Mouse (Mus musculus) embryonic fibroblast, embryonic 13.5 days (primary cell): Measurements from ENCODE around the gene Nrp1. TPM values are rescaled to one million over a fixed set of nuclear protein-coding genes. Genes with fewer than 3 reads are reported as not detected.

ENCODE experiments used
- H3K27ac ChIP-seq: 2 replicates; pipeline ENCODE4 v1.5.1; 2012; ENCODE audit warnings: low read length, control low read depth, inconsistent platforms; ENCODE audit not compliant: insufficient read depth
- H3K4me1 ChIP-seq: 2 replicates; pipeline ENCODE4 v1.6.1; 2011; ENCODE audit warnings: low read length; ENCODE audit not compliant: control insufficient read depth, insufficient read depth
- H3K4me3 ChIP-seq: 2 replicates; pipeline ENCODE4 v1.5.1; 2011; ENCODE audit warnings: mild to moderate bottlenecking, control low read depth, low read length; ENCODE audit not compliant: insufficient read depth
- CTCF ChIP-seq: IDR thresholded peaks from 2 replicates; pipeline ENCODE4 v1.5.1; 2011; ENCODE audit warnings: mild to moderate bottlenecking, control low read depth, low read length, moderate library complexity, borderline replicate concordance; ENCODE audit not compliant: insufficient read depth
- POLR2A ChIP-seq: IDR thresholded peaks from 2 replicates; pipeline ENCODE4 v1.6.1; 2011; ENCODE audit warnings: low read depth, mild to moderate bottlenecking, control low read depth, low read length, moderate library complexity
- polyA plus RNA-seq: library from polyadenylated mRNA; stranded (reverse); fragments of >200 nt; gene quantifications from 2 replicates; pipeline ENCODE4 v1.2.4, GENCODE M21; 2011; ENCODE audit warnings: low read depth; ENCODE audit not compliant: missing spikeins, insufficient read length

Gene Nrp1
- polyA plus RNA-seq = 121 and 194 TPM in 2 replicates

DNA sequence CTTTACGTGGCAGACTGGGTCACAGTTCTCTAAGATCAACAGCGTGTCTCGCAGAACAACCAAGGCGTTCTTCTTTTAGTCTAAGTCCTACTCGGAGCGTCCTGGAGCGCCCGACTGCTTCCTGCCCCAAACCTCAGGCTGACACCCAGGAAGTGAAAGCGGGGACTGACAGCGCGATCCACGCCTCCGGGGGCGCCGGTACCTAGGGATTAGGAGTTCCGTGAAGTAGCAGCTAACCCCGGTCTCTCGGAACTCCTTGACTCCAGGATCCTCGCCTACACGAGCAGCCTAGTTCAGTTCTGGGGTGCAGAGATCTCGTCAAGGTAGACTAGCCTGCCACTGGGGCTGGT lies at the start of gene Nrp1:
Gene Nrp1 (plus strand): TSS at position 199 of the 350 bp plus-strand sequence.
- TF ChIP-seq CTCF (no peak), POLR2A (no peak)
- Histone ChIP-seq H3K4me3 (peak within 1 kb of the TSS; percentile 68), H3K4me1 (0 out of 2 replicates have a peak, but pooled peaks cover 2% of the 10 kb centered on the region), H3K27ac (peak within 1 kb of the TSS; percentile 86)

DNA sequence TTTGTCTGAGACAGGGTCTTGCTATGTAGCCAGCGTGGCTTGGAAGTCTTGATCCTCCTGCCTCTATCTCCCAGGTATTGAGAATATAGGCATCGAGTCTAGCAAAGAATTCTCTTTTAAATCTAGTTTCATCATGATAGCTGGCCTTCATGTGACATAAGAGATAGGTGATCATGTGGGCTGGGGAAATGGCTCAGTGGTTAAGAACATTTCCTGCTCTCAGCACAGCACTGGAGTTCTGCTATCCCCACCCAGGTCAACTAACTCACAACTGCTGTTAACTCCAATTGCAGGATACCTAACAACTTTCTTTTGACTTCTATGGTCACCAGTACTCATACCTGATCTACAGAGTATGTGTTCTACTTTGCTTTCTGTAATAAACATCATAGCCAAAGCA lies 37.6 kb upstream of the Nrp1 start:
- H3K4me3 ChIP-seq = no peak overlapping the region
- no peaks in the 10 kb centered on the region for H3K4me1 ChIP-seq
- H3K27ac ChIP-seq = no peak overlapping the region
- TF ChIP-seq POLR2A (no peak), CTCF (no peak)

DNA sequence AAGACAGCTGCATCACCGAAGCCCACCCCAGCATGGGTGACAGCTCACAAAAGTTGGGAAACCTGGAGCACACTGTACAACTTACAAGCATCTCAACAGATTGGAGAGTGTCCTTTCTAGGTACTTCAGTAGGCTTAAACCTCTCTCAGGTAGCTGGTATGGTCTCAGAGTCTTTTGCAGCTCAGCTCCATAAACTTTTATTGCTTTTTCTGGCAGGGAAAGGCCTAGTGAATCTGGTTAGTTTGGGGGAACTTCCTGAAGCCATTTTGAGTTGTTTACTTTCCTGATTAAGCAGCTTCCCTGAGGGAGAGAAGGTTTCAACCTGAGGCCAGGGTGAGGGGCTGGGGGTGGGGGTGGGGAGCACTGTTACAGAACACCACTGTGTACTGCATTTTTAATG lies 31.1 kb upstream of the Nrp1 start:
- peaks cover 3% of the 10 kb centered on the region; the same call in 1 of the 2 replicates for H3K4me1 ChIP-seq
- no peak overlapping the region for H3K27ac ChIP-seq
- no peak overlapping the region for H3K4me3 ChIP-seq
- TF ChIP-seq POLR2A = no peak
- no peak for TF ChIP-seq CTCF

DNA sequence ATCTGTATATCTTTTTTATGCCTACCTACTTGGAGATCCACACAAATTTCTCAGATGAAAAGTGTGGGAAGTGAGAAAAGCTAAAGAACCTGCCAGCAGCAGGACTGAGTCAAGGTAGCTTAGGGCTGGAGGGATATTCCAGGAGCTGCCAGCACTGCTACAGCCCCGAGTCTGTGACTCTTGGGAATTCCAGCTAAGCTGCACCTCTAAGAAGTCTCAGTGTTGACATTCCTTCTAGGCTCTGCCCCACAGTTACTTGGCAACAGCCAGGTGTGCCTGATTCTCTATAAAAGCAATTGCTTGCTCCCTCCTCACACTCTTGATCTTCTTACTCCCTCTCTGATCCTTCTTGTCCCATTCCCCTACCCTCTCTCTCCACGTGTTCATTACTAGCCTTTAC lies 30.5 kb upstream of the Nrp1 start:
- Histone ChIP-seq H3K27ac (no peak overlapping the region), H3K4me1 (peaks cover 3% of the 10 kb centered on the region; the same call in 1 of the 2 replicates), H3K4me3 (no peak overlapping the region)
- TF ChIP-seq POLR2A (no peak), CTCF (no peak)

DNA sequence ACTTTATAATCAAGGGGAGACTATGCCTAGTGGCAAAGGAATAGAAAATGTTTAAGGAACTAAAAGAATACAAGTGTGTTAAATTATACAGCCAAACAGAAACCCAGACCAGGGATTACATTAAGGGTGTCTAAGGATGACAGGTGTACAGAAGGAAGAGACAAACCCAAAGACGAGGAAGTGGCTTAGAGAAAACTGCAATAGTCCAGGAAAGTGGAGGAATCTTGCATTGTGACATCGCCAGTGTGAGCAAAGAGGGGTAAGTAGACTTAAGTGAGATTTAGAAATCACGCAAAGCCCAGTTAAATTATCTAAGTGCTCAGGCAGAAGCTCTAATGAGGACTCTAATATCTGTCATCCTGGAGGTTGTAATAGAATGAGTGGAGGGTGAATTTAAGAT lies 28.9 kb upstream of the Nrp1 start:
- H3K4me3 ChIP-seq = no peak overlapping the region
- H3K27ac ChIP-seq = no peak overlapping the region

DNA sequence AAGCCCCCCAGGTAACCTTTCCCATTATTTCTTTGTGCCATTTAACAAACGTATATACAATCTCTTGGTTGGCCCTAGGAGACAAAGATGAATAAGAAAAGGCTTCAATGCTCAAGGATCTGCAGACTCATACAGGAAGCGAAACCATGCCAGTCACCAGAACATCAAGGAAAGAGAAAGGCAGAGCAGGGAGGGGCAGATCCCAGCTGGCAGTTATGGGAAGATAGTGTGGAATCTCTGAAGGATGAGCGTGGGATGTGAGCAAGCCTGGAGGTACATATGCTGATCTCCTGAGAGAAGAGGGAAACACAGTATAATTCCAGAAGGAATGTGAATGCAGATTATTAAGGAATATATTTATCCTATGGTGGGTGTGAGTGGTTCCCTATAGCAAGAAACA lies 22.4 kb upstream of the Nrp1 start:
- Histone ChIP-seq H3K27ac (no peak overlapping the region), H3K4me3 (no peak overlapping the region), H3K4me1 (no peaks in the 10 kb centered on the region)
- TF ChIP-seq CTCF (no peak), POLR2A (no peak)

More for the DNA sequence above, 28.9 kb upstream of the Nrp1 start:
- no peak for TF ChIP-seq CTCF
- no peak for TF ChIP-seq POLR2A
- H3K4me1 ChIP-seq = peaks cover 3% of the 10 kb centered on the region; the same call in 1 of the 2 replicates

DNA sequence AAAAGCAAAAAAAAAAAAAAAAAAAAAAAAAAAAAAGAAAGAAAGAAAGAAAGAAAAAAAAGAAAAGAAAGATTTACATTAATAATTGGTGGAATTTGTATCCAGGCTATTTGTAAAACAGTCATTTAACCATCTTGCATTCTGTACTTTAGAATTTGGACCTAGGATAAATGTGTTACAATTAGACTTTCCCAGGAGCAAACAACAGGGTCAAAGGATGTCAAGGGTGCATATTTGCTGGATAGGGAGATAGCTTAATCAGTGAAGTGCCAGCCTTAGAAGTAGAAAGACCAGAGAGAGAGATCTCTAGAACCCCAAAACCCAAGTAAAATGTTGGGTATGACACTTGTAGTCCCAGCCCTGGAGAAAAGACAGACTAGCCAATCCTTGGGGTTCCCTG lies 19.5 kb upstream of the Nrp1 start:
- Histone ChIP-seq H3K4me1 (no peaks in the 10 kb centered on the region), H3K4me3 (no peak overlapping the region), H3K27ac (no peak overlapping the region)
- TF ChIP-seq CTCF (no peak), POLR2A (no peak)

DNA sequence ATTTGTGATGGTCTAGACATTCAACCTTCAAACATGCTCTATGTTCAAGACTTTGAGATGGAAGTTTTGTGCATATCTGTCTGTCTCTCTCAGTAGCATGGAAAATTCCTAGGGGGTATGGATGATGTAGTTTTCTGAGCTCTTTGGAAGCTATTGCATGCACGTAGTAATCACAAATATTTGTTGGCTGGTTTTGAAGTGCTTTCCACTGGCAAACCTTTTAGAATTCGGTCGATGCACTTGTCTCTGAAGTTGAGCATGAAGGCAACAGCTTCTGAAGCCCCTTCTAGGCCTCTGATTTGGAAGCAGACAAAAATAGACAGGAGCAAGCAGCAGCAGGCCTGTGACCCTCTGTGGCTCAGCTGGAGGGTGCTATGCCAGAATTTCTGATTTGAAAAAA lies 18.9 kb upstream of the Nrp1 start:
- no peak overlapping the region for H3K27ac ChIP-seq
- no peak overlapping the region for H3K4me3 ChIP-seq
- TF ChIP-seq CTCF = no peak
- no peak for TF ChIP-seq POLR2A
- H3K4me1 ChIP-seq = no peaks in the 10 kb centered on the region

DNA sequence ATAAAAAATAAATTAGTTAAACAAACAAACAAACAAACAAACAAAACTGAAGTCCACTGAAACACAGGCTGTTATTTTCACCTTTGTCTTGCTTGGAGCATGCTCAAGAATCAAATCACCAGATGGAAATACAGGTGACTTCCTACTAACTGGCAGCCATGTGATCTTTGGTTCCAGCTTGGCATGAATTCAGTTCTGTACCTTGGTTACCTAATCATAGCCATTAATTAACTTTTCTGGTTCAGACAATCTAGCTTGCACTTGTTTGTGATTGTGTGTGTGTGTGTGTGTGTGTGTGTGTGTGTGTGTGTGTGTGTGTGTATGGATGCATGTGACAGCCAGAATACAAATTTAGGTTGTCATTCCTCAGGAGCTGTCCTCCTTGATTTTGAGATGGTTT lies 8.0 kb upstream of the Nrp1 start:
- Histone ChIP-seq H3K4me3 (no peak overlapping the region), H3K27ac (no peak overlapping the region), H3K4me1 (peaks cover 4% of the 10 kb centered on the region; the same call in 1 of the 2 replicates)
- TF ChIP-seq CTCF = no peak
- TF ChIP-seq POLR2A = no peak

DNA sequence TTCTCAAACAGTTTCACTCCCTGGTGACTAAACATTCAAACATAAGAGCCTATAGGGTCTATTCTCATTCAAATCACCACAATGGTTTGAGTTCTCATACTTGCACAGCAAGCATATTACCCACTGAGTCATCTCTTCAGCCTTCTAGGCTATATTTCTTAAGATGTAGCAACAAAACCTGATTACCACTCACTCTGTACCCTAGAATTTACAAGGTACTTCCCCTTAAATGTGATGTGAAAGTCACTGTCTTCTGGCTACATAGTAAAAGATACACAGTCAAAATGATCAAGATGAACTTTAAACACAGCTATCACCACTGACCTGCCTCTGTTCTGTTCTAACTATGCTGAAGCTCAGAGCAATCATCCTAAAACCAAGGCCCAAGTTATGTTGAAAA lies 7.2 kb upstream of the Nrp1 start:
- TF ChIP-seq CTCF (no peak), POLR2A (no peak)
- Histone ChIP-seq H3K4me1 (peaks cover 4% of the 10 kb centered on the region; the same call in 1 of the 2 replicates), H3K4me3 (no peak overlapping the region), H3K27ac (no peak overlapping the region)

DNA sequence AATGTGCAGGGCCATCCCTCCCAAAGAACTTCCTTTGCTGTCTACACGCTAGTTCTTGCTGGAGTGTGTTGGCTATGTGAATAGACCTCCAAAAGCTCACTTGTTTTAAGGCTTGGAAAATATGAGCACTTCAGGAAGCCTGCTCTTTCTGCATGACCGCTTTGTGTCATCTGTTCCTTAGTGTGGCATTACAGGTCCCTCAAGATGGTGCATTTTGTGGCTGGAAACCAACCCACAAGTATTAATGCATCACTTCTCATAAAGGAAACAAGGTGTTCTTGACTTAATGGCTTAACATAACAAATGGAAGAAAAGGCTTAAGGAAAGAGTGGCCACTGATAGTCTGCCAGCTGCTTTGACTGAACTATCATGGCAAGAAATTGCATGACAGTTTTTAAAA lies 5.6 kb upstream of the Nrp1 start:
- TF ChIP-seq CTCF (no peak), POLR2A (no peak)
- peaks cover 4% of the 10 kb centered on the region; the same call in 1 of the 2 replicates for H3K4me1 ChIP-seq
- H3K27ac ChIP-seq = no peak overlapping the region
- no peak overlapping the region for H3K4me3 ChIP-seq

DNA sequence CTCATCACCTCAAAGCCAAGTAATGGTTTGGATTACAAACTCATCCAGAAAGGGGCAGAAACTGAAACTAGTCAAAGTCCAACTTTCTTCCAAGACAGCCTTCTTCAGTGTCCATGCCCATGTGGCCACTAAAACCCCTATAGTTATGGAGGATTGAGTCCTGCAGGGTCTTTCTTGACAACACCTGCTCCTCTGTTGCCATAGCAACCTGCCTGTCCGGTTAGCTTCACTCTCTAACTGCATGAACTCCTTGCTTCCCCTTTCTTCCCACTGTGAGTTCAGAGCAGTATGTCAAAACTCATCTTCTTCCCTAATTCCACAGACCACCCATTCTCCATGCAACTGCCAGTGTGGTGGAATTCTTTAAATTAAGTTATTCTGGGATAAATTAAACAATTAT lies 4.4 kb upstream of the Nrp1 start:
- TF ChIP-seq POLR2A (no peak), CTCF (no peak)
- peaks cover 4% of the 10 kb centered on the region; the same call in 1 of the 2 replicates for H3K4me1 ChIP-seq
- no peak overlapping the region for H3K4me3 ChIP-seq
- no peak overlapping the region for H3K27ac ChIP-seq
